Mouse (Mus musculus) fibroblast of lung, adult 2 months (primary cell): Measurements from ENCODE around the gene Olfr1383.
"Not testable (repeated sequence)": the region's sequence is repeated elsewhere in the genome, so short reads cannot be mapped to it uniquely, and the experiment has no call there.

Experiments
- DNase-seq: peaks from one replicate; pipeline ENCODE4 v3.0.0-alpha.2; 2011; ENCODE audit warnings: low read depth

Gene Olfr1383

GRCm38 (mm10) chr11:49519348-49519747 is at the start of gene Olfr1383:
Olfr1383 (plus strand) TSS chr11:49519648.
- DNase-seq, result no peak

- no peak for DNase-seq
Observed at GRCm38 (mm10) chr11:49485973-49486372, 33.5 kb upstream of the Olfr1383 start.

GRCm38 (mm10) chr11:49488770-49489169 is 30.7 kb upstream of the Olfr1383 start, which contains the start of gene Olfr1385:
Olfr1385 (plus strand) TSS chr11:49489070.
- not testable (repeated sequence) for DNase-seq

- no peak for DNase-seq
Observed at GRCm38 (mm10) chr11:49518086-49518485, 1.4 kb upstream of the Olfr1383 start.

- no peak for DNase-seq
Observed at GRCm38 (mm10) chr11:49527947-49528346, 8.5 kb downstream of the Olfr1383 start, which contains the start of gene Olfr1382. Olfr1382 (plus strand) TSS chr11:49528247.

GRCm38 (mm10) chr11:49532761-49533160 is 13.3 kb downstream of the Olfr1383 start:
- DNase-seq, result no peak

GRCm38 (mm10) chr11:49536631-49537030 is 17.2 kb downstream of the Olfr1383 start:
- DNase-seq, result not testable (repeated sequence)

GRCm38 (mm10) chr11:49543149-49543548 is 23.7 kb downstream of the Olfr1383 start, which contains the start of gene Olfr1381:
Olfr1381 (plus strand) TSS chr11:49543449.
- not testable (repeated sequence) for DNase-seq

- not testable (repeated sequence) for DNase-seq
Observed at GRCm38 (mm10) chr11:49554033-49554432, 34.6 kb downstream of the Olfr1383 start.

- DNase-seq, result not testable (repeated sequence)
Observed at GRCm38 (mm10) chr11:49556578-49556977, 37.1 kb downstream of the Olfr1383 start, which contains the start of gene Olfr1380. Olfr1380 (plus strand) TSS chr11:49556878.

GRCm38 (mm10) chr11:49575054-49575453 is 55.6 kb downstream of the Olfr1383 start:
- not testable (repeated sequence) for DNase-seq
